Mouse (Mus musculus) limb, embryonic 14.5 days (tissue): ENCODE measurements around the gene Fgfr2. TPM values are rescaled to one million over a fixed set of nuclear protein-coding genes. Genes with fewer than 3 reads are reported as not detected.

Experiments used
- ATAC-seq: fragments of 200-750 bp; cut with Nextera tagmentation; 2 replicates; pipeline ENCODE4 v1.8.0; 2017; ENCODE audit warnings: low read depth, moderate number of reproducible peaks, moderate TSS enrichment; ENCODE audit not compliant: low FRiP score
- DNase-seq: peaks from one replicate; pipeline ENCODE4 v3.0.0-alpha.2; 2015; ENCODE audit warnings: low spot score
- H3K27ac ChIP-seq: fragments of 300-500 bp; sonication (generic); replicated peaks from 2 replicates; pipeline ENCODE4 v1.5.1; 2014; ENCODE audit warnings: low read depth, mild to moderate bottlenecking, low read length, moderate library complexity, mixed read lengths
- H3K27me3 ChIP-seq: fragments of 300-500 bp; sonication (generic); 2 replicates; pipeline ENCODE4 v1.6.1; 2014; ENCODE audit warnings: low read length, mixed read lengths; ENCODE audit not compliant: control insufficient read depth, insufficient read depth
- H3K36me3 ChIP-seq: fragments of 300-500 bp; sonication (generic); 2 replicates; pipeline ENCODE4 v1.6.1; 2014; ENCODE audit warnings: mild to moderate bottlenecking, low read length, moderate library complexity, mixed read lengths; ENCODE audit not compliant: control insufficient read depth, insufficient read depth
- H3K4me1 ChIP-seq: fragments of 300-500 bp; sonication (generic); 2 replicates; pipeline ENCODE4 v1.6.1; 2014; ENCODE audit warnings: antibody characterized with exemption, low read length, mixed read lengths; ENCODE audit not compliant: control insufficient read depth, insufficient read depth
- H3K4me2 ChIP-seq: fragments of 300-500 bp; sonication (generic); replicated peaks from 2 replicates; pipeline ENCODE4 v1.6.1; 2014; ENCODE audit warnings: low read depth, mild to moderate bottlenecking, low read length, moderate library complexity; ENCODE audit not compliant: severe bottlenecking
- H3K4me3 ChIP-seq: fragments of 300-500 bp; sonication (generic); replicated peaks from 2 replicates; pipeline ENCODE4 v1.5.1; 2014; ENCODE audit warnings: low read length
- H3K9ac ChIP-seq: fragments of 300-500 bp; sonication (generic); 2 replicates; pipeline ENCODE4 v1.6.1; 2014; ENCODE audit warnings: mild to moderate bottlenecking, low read depth, low read length, moderate library complexity; ENCODE audit not compliant: severe bottlenecking
- H3K9me3 ChIP-seq: fragments of 300-500 bp; sonication (generic); 2 replicates; pipeline ENCODE4 v1.6.1; 2016; ENCODE audit warnings: low read length; ENCODE audit not compliant: control insufficient read depth
- POLR2A ChIP-seq: fragments of 200-500 bp; IDR thresholded peaks from 2 replicates; pipeline ENCODE4 v1.8.0; 2012; ENCODE audit warnings: inconsistent platforms, mild to moderate bottlenecking, moderate library complexity, borderline replicate concordance; ENCODE audit not compliant: insufficient read depth, insufficient read length; ENCODE audit errors: extremely low read depth
- WGBS: fragments of 180-500 bp; shearing (Covaris S2); extraction: QIAGEN DNeasy Blood & Tissue Kit; methylation state at CpG from one replicate; pipeline ENCODE4 v1.1.7; 2014; 5-methylcytosine and 5-hydroxymethylcytosine counted together
- polyA plus RNA-seq, 2 experiments: library from polyadenylated mRNA; depleted of rRNA in 1 of 2; stranded (reverse) in 1 of 2; unstranded in 1 of 2; fragments of >200 nt; fragmentation: Nextera tagmentation in 1 of 2; extraction: Ambion mirVana in 1 of 2; gene quantifications; 2 replicates each; pipeline versions ENCODE4 v1.2.1 to v1.2.3; 2012 to 2014

Gene Fgfr2
- polyA plus RNA-seq, 2 experiments, result 131 to 133 TPM

DNA sequence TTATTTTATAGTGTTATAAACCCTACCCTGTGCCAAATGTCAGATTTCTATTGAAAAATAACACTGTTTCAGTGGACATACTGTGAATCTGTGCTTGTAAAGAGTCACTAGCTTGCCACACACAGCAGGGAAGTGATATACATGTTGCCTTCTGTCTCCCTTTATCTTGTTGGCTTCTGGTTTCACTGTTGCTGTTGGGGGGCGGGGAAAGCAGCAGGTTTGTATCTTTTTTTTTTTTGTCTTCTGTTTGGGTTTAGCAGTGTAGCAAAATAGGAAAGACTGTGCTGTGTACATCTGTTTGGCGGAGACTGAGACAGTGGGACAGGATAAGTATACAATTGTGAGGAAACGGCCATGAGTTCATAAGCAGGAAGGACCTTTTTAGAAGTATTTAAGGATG, 2255.9 kb downstream of the Fgfr2 start:
- Histone ChIP-seq H3K9ac (no peak overlapping the region), H3K27me3 (no peaks in the 10 kb centered on the region), H3K4me3 (no peak overlapping the region), H3K36me3 (no peaks in the 10 kb centered on the region), H3K9me3 (no peaks in the 10 kb centered on the region), H3K4me1 (peaks cover 3% of the 10 kb centered on the region; the same call in 1 of the 2 replicates), H3K4me2 (peak overlapping the region; percentile 20; the same call in 1 of the 2 replicates), H3K27ac (no peak overlapping the region)
- WGBS, result 71% methylated on average over 3 of the region's 3 CpGs
- DNase-seq, result no peak
- no peak for ATAC-seq
- TF ChIP-seq POLR2A, result no peak

DNA sequence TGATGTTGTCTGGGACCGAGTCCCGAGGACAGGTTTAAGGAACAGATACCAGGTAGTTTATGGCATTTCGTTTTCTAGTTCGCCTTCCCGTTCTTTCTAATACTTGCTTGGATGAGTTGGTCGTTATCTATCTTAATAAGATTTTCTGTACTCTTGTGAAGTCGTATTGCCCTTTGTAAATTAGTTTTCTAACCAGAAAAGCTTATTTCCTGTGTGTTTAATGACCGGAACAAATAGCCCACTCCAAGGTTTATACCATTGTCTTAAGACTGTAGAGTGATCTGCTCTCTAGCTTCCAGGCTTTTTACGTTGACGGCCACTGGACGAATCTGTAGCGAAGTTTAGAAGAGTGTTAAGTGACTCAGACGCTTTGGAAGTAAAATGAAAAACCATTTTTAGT, 2256.5 kb downstream of the Fgfr2 start:
- Histone ChIP-seq H3K9ac (peak overlapping the region; percentile 83), H3K36me3 (no peaks in the 10 kb centered on the region), H3K4me2 (peak overlapping the region; percentile 65), H3K4me1 (peaks cover 5% of the 10 kb centered on the region; the same call in 1 of the 2 replicates), H3K27ac (no peak overlapping the region), H3K9me3 (no peaks in the 10 kb centered on the region), H3K4me3 (peak overlapping the region; percentile 78), H3K27me3 (no peaks in the 10 kb centered on the region)
- no peak for DNase-seq
- ATAC-seq, result no peak
- TF ChIP-seq POLR2A, result no peak
- 3% methylated on average over 13 of the region's 13 CpGs for WGBS

DNA sequence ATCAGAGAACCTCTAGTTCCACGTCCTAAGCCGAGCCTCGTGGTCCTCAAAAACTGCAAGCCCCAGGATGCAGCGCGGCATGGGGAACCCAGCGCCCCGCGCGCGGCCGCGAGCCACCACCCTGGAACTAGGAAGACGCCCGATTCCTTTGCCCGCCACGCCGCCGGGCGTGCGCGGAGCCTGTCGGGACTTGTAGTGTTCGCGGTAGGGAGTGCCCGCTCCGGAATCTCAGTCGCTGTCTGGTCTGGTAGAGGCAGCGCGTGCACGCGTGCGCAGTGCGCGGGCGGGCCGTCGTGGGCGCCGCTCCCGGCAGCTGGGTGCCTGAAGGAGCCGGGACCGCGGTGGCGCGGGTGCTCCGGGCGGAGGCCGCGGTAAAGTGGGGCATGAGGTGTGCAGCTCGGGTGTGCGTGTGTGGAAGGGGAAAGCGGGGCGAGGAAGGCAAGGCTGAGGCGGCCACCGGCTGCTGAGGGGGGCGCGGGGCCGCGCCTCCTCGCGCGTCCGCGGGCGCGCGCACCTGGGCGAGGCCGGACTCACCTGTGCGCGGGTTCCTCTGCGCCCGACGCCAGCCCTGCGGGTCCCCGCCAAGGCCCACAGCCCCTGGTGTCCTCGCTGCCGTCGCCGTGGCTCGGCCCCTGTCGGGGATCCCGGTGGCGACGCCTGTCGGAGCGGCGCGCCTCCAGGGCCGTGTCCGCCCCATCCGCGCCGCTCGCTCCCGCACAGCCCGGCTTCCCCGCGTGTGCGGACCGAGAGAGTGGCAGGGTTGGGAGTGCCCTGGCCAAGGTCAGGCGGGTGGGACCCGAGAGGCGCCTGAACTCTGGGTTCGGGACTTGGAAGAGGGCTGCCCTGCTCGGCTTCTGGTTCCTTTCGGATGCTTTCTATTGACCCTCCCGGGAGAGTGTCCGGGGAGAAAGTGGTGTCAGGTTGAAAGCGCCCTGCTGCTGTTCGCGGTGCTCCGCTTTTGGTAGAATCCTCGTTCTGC, 2257.2 kb downstream of the Fgfr2 start, which contains the start of gene Plekha1:
Gene Plekha1 (plus strand): TSS at position 144 of the 979 bp plus-strand sequence.
- Histone ChIP-seq H3K4me2 (peak within 1 kb of the TSS; percentile 65), H3K4me1 (peaks cover 13% of the 10 kb centered on the region), H3K9me3 (no peaks in the 10 kb centered on the region), H3K27me3 (no peaks in the 10 kb centered on the region), H3K9ac (peak within 1 kb of the TSS; percentile 83), H3K4me3 (peak within 1 kb of the TSS; percentile 78), H3K36me3 (no peaks in the 10 kb centered on the region), H3K27ac (peak within 1 kb of the TSS; percentile 63; the same call in 1 of the 2 replicates)
- DNase-seq (peak; percentile 98), ATAC-seq (peak; percentile 94)
- TF ChIP-seq POLR2A, result peak; percentile 88
- under 1% methylated on average over 65 of the region's 114 CpGs for WGBS

DNA sequence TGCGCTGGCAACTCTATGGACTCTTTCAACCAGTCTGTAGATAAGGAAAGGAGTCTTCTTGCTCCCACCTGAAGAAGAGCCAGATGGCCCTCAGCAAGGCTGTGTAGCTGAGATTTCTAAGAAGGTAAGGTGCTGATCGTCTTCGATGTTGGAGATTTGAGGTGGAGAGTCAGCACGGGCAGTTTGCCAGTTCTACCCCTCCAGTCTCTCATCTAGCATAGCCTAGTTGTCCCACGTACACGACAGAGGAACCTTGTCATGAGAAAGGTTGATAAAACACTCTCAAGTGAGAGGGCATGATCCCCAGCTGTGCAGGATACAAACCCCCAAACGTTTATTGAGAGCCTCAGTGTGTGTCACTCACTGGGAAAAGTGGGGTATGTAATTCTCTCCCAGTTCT, 2258.4 kb downstream of the Fgfr2 start:
- Histone ChIP-seq H3K4me1 (peaks cover 20% of the 10 kb centered on the region), H3K4me2 (no peak overlapping the region), H3K27me3 (no peaks in the 10 kb centered on the region), H3K27ac (no peak overlapping the region), H3K9me3 (no peaks in the 10 kb centered on the region), H3K4me3 (no peak overlapping the region), H3K36me3 (no peaks in the 10 kb centered on the region), H3K9ac (no peak overlapping the region)
- ATAC-seq, result no peak
- DNase-seq, result no peak
- WGBS, result 82% methylated on average over 7 of the region's 7 CpGs
- no peak for TF ChIP-seq POLR2A

DNA sequence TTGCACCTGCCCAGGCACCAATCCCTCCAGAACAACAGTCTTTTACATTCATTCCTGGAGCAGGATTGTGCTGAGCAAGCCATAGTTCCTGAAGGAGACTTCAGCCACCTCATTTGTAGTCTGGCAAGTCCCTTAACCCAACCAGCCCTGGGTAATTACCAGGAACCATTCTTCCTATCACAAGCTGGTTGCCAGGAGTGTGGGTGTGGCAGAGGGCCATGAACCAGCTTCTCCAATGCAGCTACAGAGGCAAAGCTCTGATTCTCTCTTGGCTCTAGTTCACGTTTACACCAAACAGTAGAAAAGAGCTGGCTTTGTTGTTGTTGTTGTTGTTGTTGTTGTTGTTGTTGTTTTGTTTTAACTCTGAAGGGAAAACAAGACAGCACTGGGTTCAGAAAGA, 2260.6 kb downstream of the Fgfr2 start:
- no peaks in the 10 kb centered on the region for H3K36me3 ChIP-seq
- H3K4me3 ChIP-seq, result no peak overlapping the region
- no peak overlapping the region for H3K27ac ChIP-seq
- WGBS, result 39% methylated on average over 1 of the region's 1 CpGs
- no peaks in the 10 kb centered on the region for H3K27me3 ChIP-seq
- ATAC-seq (no peak), DNase-seq (no peak)
- H3K9me3 ChIP-seq, result no peaks in the 10 kb centered on the region
- TF ChIP-seq POLR2A, result no peak
- no peak overlapping the region for H3K9ac ChIP-seq
- H3K4me1 ChIP-seq, result peaks cover 20% of the 10 kb centered on the region
- H3K4me2 ChIP-seq, result no peak overlapping the region
